Mouse (Mus musculus): ENCODE results near the gene Slc12a9.

GRCm38 (mm10) chr5:137345821-137346220 lies 12.4 kb upstream of the Slc12a9 start:
- TF ChIP-seq MAFK (IDR thresholded peaks at IDR 0.05; ENCODE audit: insufficient read depth, low read depth, low read length) (no peak), ZNF384 (IDR thresholded peaks at IDR 0.05; ENCODE audit: low read depth, low read length) (no peak; the same call in 1 of the 2 replicates)

Measured in ES-E14 (cell line).